Mouse (Mus musculus) c-Kit-positive CD71-negative TER-119-negative erythroid progenitor cells, embryonic 14.5 days (primary cell): Measurements from ENCODE around the gene Lmtk2.

Source experiments
- DNase-seq: peaks from one replicate; pipeline ENCODE4 v3.0.0-alpha.2; 2013; ENCODE audit warnings: low read depth

The Lmtk2 gene

GRCm38 (mm10) chr5:144100149-144100935 lies at the start of gene Lmtk2:
Lmtk2 (plus strand) TSS chr5:144100436.
- DNase-seq: peak; percentile 87

- no peak for DNase-seq
These were observed 49.0 kb upstream of the Lmtk2 start for GRCm38 (mm10) chr5:144051268-144051667.

- DNase-seq: no peak
These were observed 46.8 kb upstream of the Lmtk2 start for GRCm38 (mm10) chr5:144053450-144053849.

- no peak for DNase-seq
These were observed 45.9 kb upstream of the Lmtk2 start for GRCm38 (mm10) chr5:144054340-144054739.

- no peak for DNase-seq
These were observed 36.1 kb upstream of the Lmtk2 start for GRCm38 (mm10) chr5:144064093-144064492.

- DNase-seq: no peak
These were observed 34.2 kb upstream of the Lmtk2 start for GRCm38 (mm10) chr5:144066036-144066435.

GRCm38 (mm10) chr5:144070064-144070463 lies 30.2 kb upstream of the Lmtk2 start:
- no peak for DNase-seq

GRCm38 (mm10) chr5:144071249-144071648 lies 29.0 kb upstream of the Lmtk2 start:
- DNase-seq: no peak

- no peak for DNase-seq
These were observed 22.7 kb upstream of the Lmtk2 start for GRCm38 (mm10) chr5:144077541-144077940.

- no peak for DNase-seq
These were observed 19.4 kb upstream of the Lmtk2 start for GRCm38 (mm10) chr5:144080886-144081285.

GRCm38 (mm10) chr5:144082006-144082405 lies 18.2 kb upstream of the Lmtk2 start:
- no peak for DNase-seq

GRCm38 (mm10) chr5:144083521-144083920 lies 16.7 kb upstream of the Lmtk2 start:
- no peak for DNase-seq

- DNase-seq: no peak
These were observed 16.0 kb upstream of the Lmtk2 start for GRCm38 (mm10) chr5:144084271-144084670.

- no peak for DNase-seq
These were observed 14.5 kb upstream of the Lmtk2 start for GRCm38 (mm10) chr5:144085696-144086095.

- DNase-seq: no peak
These were observed 13.7 kb upstream of the Lmtk2 start for GRCm38 (mm10) chr5:144086494-144086893.

GRCm38 (mm10) chr5:144088354-144088753 lies 11.9 kb upstream of the Lmtk2 start:
- no peak for DNase-seq

GRCm38 (mm10) chr5:144095461-144095970 lies 4.7 kb upstream of the Lmtk2 start:
- DNase-seq: no peak

GRCm38 (mm10) chr5:144097902-144098639 lies 2.2 kb upstream of the Lmtk2 start:
- no peak for DNase-seq

GRCm38 (mm10) chr5:144098640-144098929 lies 1.7 kb upstream of the Lmtk2 start:
- DNase-seq: no peak

GRCm38 (mm10) chr5:144100948-144101347 lies 712 bp downstream of the Lmtk2 start:
- DNase-seq: no peak

GRCm38 (mm10) chr5:144105070-144105469 lies 4.8 kb downstream of the Lmtk2 start:
- no peak for DNase-seq

GRCm38 (mm10) chr5:144105471-144106129 lies 5.4 kb downstream of the Lmtk2 start:
- DNase-seq: no peak

- DNase-seq: no peak
These were observed 5.9 kb downstream of the Lmtk2 start for GRCm38 (mm10) chr5:144106130-144106510.
